Mouse (Mus musculus) heart, postnatal 0 days (tissue): ENCODE measurements at regions not wholly inside any gene's neighbourhood (a gene's known extent, or its start where the extent isn't known, plus 50 kb on each side); places are given as distances from the start of the nearest gene placed in this dataset.

Experiments used
- CTCF ChIP-seq: IDR thresholded peaks from 2 replicates; pipeline ENCODE4 v1.5.1; 2016; ENCODE audit warnings: antibody characterized with exemption, control low read depth, low read depth
- EP300 ChIP-seq: IDR thresholded peaks from 2 replicates; pipeline ENCODE4 v1.6.1; 2016; ENCODE audit warnings: antibody characterized with exemption, low read depth

DNA sequence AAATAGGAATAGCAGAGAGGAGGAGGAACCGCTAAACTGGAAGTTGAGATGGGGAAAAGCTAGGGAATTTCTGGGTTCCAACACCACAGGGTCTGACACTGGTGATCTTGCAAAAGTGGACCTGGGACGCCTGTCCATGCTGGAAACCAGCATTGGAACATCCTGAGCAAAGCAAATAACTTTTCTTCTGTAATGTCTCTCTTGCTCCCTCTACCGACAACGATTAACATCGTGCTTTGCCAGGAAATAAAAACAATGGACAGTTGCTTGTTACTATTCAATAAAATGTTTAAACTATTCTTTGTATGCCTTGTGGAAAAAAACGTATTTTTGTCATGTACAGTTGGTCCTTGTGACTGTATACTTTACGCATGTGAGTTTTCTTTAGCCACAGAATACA lies 70.8 kb upstream of the Sult1c1 start:
- TF ChIP-seq EP300: no peak
- TF ChIP-seq CTCF: peak; percentile 47
